Mouse (Mus musculus) hindbrain, postnatal 0 days (tissue): ENCODE data around the gene Slc25a17. TPM values are rescaled to one million over a fixed set of nuclear protein-coding genes. Genes with fewer than 3 reads are reported as not detected.

ENCODE experiments used
- ATAC-seq: fragments of 200-750 bp; cut with Nextera tagmentation; 2 replicates; pipeline ENCODE4 v1.8.0; 2017; ENCODE audit warnings: mild to moderate bottlenecking, moderate TSS enrichment, moderate library complexity
- DNase-seq: peaks from one replicate; pipeline ENCODE4 v3.0.0-alpha.2; 2015; ENCODE audit warnings: low spot score
- H3K27ac ChIP-seq: fragments of 300-500 bp; sonication (generic); 2 replicates; pipeline ENCODE4 v1.5.1; 2014; ENCODE audit warnings: mild to moderate bottlenecking
- H3K27me3 ChIP-seq: fragments of 300-500 bp; sonication (generic); 2 replicates; pipeline ENCODE4 v1.6.1; 2014; ENCODE audit warnings: low read length, mixed read lengths; ENCODE audit not compliant: insufficient read depth
- H3K36me3 ChIP-seq: fragments of 300-500 bp; sonication (generic); 2 replicates; pipeline ENCODE4 v1.6.1; 2014; ENCODE audit warnings: low read length, mixed read lengths; ENCODE audit not compliant: insufficient read depth
- H3K4me1 ChIP-seq: fragments of 300-500 bp; sonication (generic); 2 replicates; pipeline ENCODE4 v1.6.1; 2014; ENCODE audit warnings: antibody characterized with exemption, low read length, mixed read lengths; ENCODE audit not compliant: insufficient read depth
- H3K4me2 ChIP-seq: fragments of 300-500 bp; sonication (generic); 2 replicates; pipeline ENCODE4 v1.6.1; 2014; ENCODE audit warnings: low read depth, mild to moderate bottlenecking, low read length, moderate library complexity, mixed read lengths
- H3K4me3 ChIP-seq: fragments of 300-500 bp; sonication (generic); 2 replicates; pipeline ENCODE4 v1.5.1; 2014; ENCODE audit warnings: low read length
- H3K9ac ChIP-seq: fragments of 300-500 bp; sonication (generic); replicated peaks from 2 replicates; pipeline ENCODE4 v1.6.1; 2014; ENCODE audit warnings: mild to moderate bottlenecking, low read length, moderate library complexity, mixed read lengths
- H3K9me3 ChIP-seq: fragments of 300-500 bp; sonication (generic); 2 replicates; pipeline ENCODE4 v1.6.1; 2016; ENCODE audit warnings: low read length, mixed read lengths
- CTCF ChIP-seq: IDR thresholded peaks from 2 replicates; pipeline ENCODE4 v1.5.1; 2016; ENCODE audit warnings: antibody characterized with exemption, control low read depth, low read depth
- whole genome bisulfite sequencing: fragments of 180-500 bp; shearing (Covaris S2); extraction: QIAGEN DNeasy Blood & Tissue Kit; methylation state at CpG from one replicate; pipeline ENCODE4 v1.1.7; 2014; 5-methylcytosine and 5-hydroxymethylcytosine counted together
- polyA plus RNA-seq: library from polyadenylated mRNA; unstranded; fragments of >200 nt; fragmentation: Nextera tagmentation; extraction: Ambion mirVana; gene quantifications from 2 replicates; pipeline ENCODE4 v1.2.1, GENCODE M21; 2015
- total RNA-seq: library from RNA; depleted of rRNA; stranded (reverse); fragments of >200 nt; gene quantifications from 2 replicates; pipeline ENCODE4 v1.2.3, GENCODE M21; 2014

The Slc25a17 gene
- total and polyA plus RNA-seq, 2 experiments from 2014 or later, result 66.3 to 110 TPM

DNA sequence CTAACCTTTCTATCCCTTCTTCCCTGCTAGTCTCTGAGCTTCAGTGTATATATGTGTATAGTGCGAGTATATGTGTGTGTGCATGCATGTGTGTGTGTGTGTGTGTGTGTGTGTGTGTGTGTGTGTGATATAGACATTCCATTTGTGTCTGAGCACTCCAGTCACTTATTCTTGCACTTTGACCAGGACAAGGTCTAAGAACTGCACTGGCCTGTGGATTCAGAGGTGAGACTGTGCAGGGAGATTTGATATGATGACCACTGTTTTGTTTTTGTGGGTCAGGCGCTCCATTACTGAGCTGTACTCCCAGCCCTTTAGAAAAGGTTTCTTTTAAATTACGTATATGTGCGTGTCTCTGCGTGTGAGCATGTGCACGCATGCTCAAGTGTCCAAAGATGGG lies 54.1 kb downstream of the Slc25a17 start:
- H3K4me1 ChIP-seq, result no peaks in the 10 kb centered on the region
- no peak overlapping the region for H3K4me3 ChIP-seq
- H3K27ac ChIP-seq, result no peak overlapping the region
- no peak for TF ChIP-seq CTCF
- H3K36me3 ChIP-seq, result no peaks in the 10 kb centered on the region
- WGBS, result 95% methylated on average over 6 of the region's 6 CpGs
- DNase-seq, result no peak
- H3K4me2 ChIP-seq, result no peak overlapping the region
- H3K27me3 ChIP-seq, result no peaks in the 10 kb centered on the region
- H3K9me3 ChIP-seq, result no peaks in the 10 kb centered on the region
- ATAC-seq, result no peak
- H3K9ac ChIP-seq, result no peak overlapping the region

DNA sequence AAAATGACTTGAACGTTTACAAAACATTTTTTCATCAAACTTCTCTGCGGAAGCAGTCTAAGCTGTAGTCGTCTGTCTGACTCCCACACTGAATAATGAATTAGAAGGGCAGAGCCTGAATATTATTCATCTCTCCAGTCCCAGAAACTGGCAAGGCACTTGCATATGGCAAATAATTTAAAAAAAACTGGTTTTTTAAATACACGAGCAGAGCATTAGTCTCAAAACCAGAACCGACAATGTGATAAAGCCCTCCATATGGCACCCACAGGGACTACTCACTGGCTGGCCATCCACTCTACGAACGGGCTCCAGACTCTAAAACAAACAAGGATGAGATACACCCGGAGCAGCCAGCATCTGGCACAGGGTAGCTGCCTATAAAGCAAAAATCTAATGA lies 55.6 kb downstream of the Slc25a17 start:
- no peak for ATAC-seq
- WGBS, result 55% methylated on average over 8 of the region's 8 CpGs
- no peak for DNase-seq

DNA sequence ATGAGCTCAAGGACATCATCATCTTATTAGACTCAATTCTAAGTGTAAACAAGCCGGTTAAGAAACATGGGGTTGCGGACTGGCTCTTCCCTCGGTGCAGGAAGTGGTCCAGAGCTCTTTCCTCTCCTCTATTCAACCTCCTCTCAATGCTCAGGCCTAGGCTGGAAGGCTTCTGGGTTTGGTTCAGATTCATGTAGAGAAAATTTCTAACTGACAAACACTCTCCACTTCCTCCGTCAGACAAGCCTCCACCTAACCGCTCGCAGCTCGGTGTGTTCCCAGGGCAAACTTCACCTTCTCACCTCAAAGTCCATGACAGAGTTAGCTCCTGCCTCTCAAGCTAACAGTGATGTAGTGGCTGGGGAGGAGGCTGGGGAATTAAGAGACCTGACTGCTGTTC lies 56.6 kb downstream of the Slc25a17 start:
- Histone ChIP-seq H3K9ac (no peak overlapping the region), H3K9me3 (no peaks in the 10 kb centered on the region), H3K27ac (no peak overlapping the region), H3K4me2 (no peak overlapping the region), H3K4me3 (no peak overlapping the region), H3K27me3 (no peaks in the 10 kb centered on the region), H3K36me3 (no peaks in the 10 kb centered on the region), H3K4me1 (no peaks in the 10 kb centered on the region)
- no peak for ATAC-seq
- DNase-seq, result no peak
- WGBS, result 92% methylated on average over 7 of the region's 7 CpGs
- TF ChIP-seq CTCF, result no peak

More for the DNA sequence above, 55.6 kb downstream of the Slc25a17 start:
- Histone ChIP-seq H3K4me2 (no peak overlapping the region), H3K27ac (no peak overlapping the region), H3K27me3 (no peaks in the 10 kb centered on the region), H3K4me1 (no peaks in the 10 kb centered on the region), H3K9ac (no peak overlapping the region), H3K36me3 (no peaks in the 10 kb centered on the region), H3K9me3 (no peaks in the 10 kb centered on the region), H3K4me3 (no peak overlapping the region)
- TF ChIP-seq CTCF, result no peak

DNA sequence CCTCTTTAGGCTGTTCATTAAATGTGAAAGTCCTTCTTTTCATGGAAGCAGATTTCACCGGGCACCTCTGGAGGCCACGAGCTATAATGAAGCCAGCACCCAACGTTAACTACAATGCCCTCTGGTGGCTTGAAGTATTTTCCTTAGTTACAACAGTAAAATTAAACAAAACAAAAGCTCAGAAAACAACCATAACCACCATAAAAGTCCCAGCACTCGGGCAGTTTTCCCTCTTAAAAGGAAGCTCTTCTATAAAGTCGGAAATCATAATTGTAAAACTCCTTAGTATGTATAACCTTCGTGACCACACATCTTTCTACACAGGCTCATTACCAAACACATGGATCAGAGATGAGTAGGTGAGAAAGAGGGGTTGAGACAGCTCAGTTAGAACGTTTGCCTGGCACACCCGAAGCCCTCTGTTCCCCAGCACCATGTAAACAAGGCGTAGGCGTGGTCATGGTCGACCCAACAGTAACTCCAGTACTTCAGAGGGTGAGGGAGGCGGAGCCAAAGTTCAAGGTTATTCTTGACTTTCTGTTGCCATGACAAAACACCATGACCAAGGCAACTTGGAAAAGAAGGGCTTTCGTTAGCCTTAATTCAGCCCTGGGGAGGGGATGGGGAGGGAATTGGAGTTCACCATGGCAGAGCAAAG lies 58.3 kb downstream of the Slc25a17 start:
- Histone ChIP-seq H3K4me2 (no peak overlapping the region), H3K4me1 (no peaks in the 10 kb centered on the region), H3K9ac (no peak overlapping the region), H3K27me3 (no peaks in the 10 kb centered on the region), H3K27ac (no peak overlapping the region), H3K4me3 (no peak overlapping the region), H3K36me3 (no peaks in the 10 kb centered on the region), H3K9me3 (no peaks in the 10 kb centered on the region)
- peak; percentile 63 for TF ChIP-seq CTCF
- ATAC-seq (no peak), DNase-seq (peak; percentile 72)
- 63% methylated on average over 13 of the region's 13 CpGs for WGBS

DNA sequence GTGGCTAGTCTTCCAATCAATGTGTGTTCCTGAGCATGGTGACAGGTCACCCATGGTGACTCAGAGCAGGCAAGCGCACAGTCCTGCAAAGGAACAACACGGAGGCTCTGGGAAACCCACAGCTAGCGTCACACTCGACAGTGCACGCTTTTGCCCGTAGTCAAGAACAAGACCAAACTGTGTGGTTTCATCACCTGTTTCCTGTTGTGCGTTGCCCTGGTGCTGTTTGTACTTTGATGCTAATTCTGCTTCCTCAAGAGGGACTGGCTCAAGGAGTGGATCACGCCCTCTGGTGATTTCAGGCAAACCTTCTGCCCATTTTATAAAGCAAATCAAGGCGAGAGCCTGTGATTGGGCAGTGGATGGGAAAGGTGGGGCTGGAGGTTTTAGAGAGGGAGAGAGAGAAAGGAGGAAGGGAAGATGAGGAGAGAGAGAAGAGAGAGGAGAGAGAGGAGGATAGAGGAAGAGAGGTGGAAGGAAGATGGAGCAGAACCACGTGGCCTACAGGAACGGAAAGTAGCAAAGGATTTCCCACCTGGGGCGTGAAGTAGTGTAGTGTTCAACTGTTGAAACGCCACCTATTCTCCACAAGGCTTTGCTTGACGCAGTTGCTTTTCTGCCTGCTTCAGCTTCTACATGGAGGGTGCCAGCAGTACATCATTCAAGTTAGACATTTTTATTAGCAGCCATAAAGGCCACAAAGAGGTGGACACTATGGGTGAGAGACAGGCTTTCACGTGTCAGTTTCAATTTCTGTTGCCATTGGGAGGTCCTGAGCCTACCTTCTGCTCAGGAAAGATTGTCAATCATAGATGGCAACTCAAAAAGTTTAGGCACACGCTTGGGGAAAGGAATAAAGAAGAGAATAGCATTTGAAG lies 59.2 kb downstream of the Slc25a17 start:
- no peak for ATAC-seq

DNA sequence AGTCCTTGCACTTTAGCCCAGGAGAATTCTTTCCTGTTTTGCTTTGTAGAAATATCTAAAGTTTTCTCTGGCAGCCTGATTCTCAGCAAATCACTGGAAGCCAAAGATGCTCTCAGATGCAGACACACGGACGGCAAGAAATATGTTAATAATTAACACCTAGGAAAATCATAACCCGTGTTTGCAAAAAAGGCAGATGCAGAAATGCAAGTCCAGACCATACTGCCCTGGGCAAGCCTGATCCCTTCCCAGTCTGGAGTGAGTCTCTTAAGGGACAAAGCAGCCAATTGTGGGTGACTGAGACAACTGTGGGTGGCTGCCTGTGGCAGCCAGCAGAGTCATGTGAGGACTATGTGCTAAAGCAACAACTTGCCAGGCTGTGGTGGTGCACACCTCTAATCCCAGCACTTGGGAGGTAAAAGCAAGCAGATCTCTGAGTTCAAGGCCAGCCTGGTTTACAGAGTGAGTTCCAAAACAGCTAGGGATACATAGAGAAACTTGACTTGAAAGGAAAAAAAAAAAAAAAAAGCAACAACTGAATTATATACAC lies 60.0 kb downstream of the Slc25a17 start:
- Histone ChIP-seq H3K9me3 (no peaks in the 10 kb centered on the region), H3K4me2 (no peak overlapping the region), H3K9ac (no peak overlapping the region), H3K4me1 (no peaks in the 10 kb centered on the region), H3K27me3 (no peaks in the 10 kb centered on the region), H3K4me3 (no peak overlapping the region), H3K27ac (no peak overlapping the region), H3K36me3 (no peaks in the 10 kb centered on the region)
- ATAC-seq (no peak), DNase-seq (no peak)
- WGBS, result 78% methylated on average over 3 of the region's 3 CpGs
- no peak for TF ChIP-seq CTCF

More for the DNA sequence above, 59.2 kb downstream of the Slc25a17 start:
- H3K36me3 ChIP-seq, result no peaks in the 10 kb centered on the region
- no peak overlapping the region for H3K9ac ChIP-seq
- no peak overlapping the region for H3K27ac ChIP-seq
- 72% methylated on average over 16 of the region's 16 CpGs for WGBS
- no peaks in the 10 kb centered on the region for H3K9me3 ChIP-seq
- no peak for TF ChIP-seq CTCF
- H3K4me1 ChIP-seq, result no peaks in the 10 kb centered on the region
- no peak overlapping the region for H3K4me3 ChIP-seq
- no peak overlapping the region for H3K4me2 ChIP-seq
- DNase-seq, result no peak
- no peaks in the 10 kb centered on the region for H3K27me3 ChIP-seq
